Mouse (Mus musculus): ENCODE results near the gene Mettl24.

DNA sequence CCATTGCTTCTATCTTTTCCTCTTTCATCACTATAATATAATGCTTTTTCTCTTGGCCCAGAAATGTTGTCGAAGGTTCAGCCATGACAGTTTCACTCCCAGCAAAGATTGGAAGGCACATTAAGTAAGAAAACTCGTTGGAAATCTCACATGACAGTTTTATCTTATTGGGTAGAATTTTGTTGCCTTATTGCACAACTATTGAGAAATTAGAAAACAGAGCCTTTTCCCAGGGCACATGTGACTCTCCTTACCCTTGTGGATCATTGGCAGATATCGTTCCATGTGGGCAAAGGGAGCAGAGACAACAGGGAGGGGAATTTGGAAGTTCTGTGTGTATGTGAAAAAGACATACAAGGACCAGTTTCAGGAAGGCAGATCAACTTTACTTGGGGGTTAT lies 107.3 kb downstream of the Mettl24 start:
- no peak for TF ChIP-seq POLR2A (IDR thresholded peaks at IDR 0.05; ENCODE audit: low read depth, low read length)
- TF ChIP-seq CTCF (conservative IDR thresholded peaks at IDR 0.05; ENCODE audit: insufficient read depth, insufficient read length, low read depth, low read length), result no peak

All from kidney, adult 2 months (tissue).